Mouse (Mus musculus) hindbrain, postnatal 0 days (tissue): ENCODE results near the gene Hapln3. TPM values are rescaled to one million over a fixed set of nuclear protein-coding genes. Genes with fewer than 3 reads are reported as not detected.
A peak's percentile ranks its signal among the peaks of the same experiment; 100 is the strongest.

ENCODE experiments used
- ATAC-seq: fragments of 200-750 bp; cut with Nextera tagmentation; 2 replicates; pipeline ENCODE4 v1.8.0; 2017; ENCODE audit warnings: mild to moderate bottlenecking, moderate TSS enrichment, moderate library complexity
- DNase-seq: peaks from one replicate; pipeline ENCODE4 v3.0.0-alpha.2; 2015; ENCODE audit warnings: low spot score
- H3K27ac ChIP-seq: fragments of 300-500 bp; sonication (generic); 2 replicates; pipeline ENCODE4 v1.5.1; 2014; ENCODE audit warnings: mild to moderate bottlenecking
- H3K27me3 ChIP-seq: fragments of 300-500 bp; sonication (generic); 2 replicates; pipeline ENCODE4 v1.6.1; 2014; ENCODE audit warnings: low read length, mixed read lengths; ENCODE audit not compliant: insufficient read depth
- H3K36me3 ChIP-seq: fragments of 300-500 bp; sonication (generic); 2 replicates; pipeline ENCODE4 v1.6.1; 2014; ENCODE audit warnings: low read length, mixed read lengths; ENCODE audit not compliant: insufficient read depth
- H3K4me1 ChIP-seq: fragments of 300-500 bp; sonication (generic); 2 replicates; pipeline ENCODE4 v1.6.1; 2014; ENCODE audit warnings: antibody characterized with exemption, low read length, mixed read lengths; ENCODE audit not compliant: insufficient read depth
- H3K4me2 ChIP-seq: fragments of 300-500 bp; sonication (generic); 2 replicates; pipeline ENCODE4 v1.6.1; 2014; ENCODE audit warnings: low read depth, mild to moderate bottlenecking, low read length, moderate library complexity, mixed read lengths
- H3K4me3 ChIP-seq: fragments of 300-500 bp; sonication (generic); 2 replicates; pipeline ENCODE4 v1.5.1; 2014; ENCODE audit warnings: low read length
- H3K9ac ChIP-seq: fragments of 300-500 bp; sonication (generic); replicated peaks from 2 replicates; pipeline ENCODE4 v1.6.1; 2014; ENCODE audit warnings: mild to moderate bottlenecking, low read length, moderate library complexity, mixed read lengths
- H3K9me3 ChIP-seq: fragments of 300-500 bp; sonication (generic); 2 replicates; pipeline ENCODE4 v1.6.1; 2016; ENCODE audit warnings: low read length, mixed read lengths
- CTCF ChIP-seq: IDR thresholded peaks from 2 replicates; pipeline ENCODE4 v1.5.1; 2016; ENCODE audit warnings: antibody characterized with exemption, control low read depth, low read depth
- WGBS: fragments of 180-500 bp; shearing (Covaris S2); extraction: QIAGEN DNeasy Blood & Tissue Kit; methylation state at CpG from one replicate; pipeline ENCODE4 v1.1.7; 2014; 5-methylcytosine and 5-hydroxymethylcytosine counted together
- polyA plus RNA-seq: library from polyadenylated mRNA; unstranded; fragments of >200 nt; fragmentation: Nextera tagmentation; extraction: Ambion mirVana; gene quantifications from 2 replicates; pipeline ENCODE4 v1.2.1, GENCODE M21; 2015
- total RNA-seq: library from RNA; depleted of rRNA; stranded (reverse); fragments of >200 nt; gene quantifications from 2 replicates; pipeline ENCODE4 v1.2.3, GENCODE M21; 2014; rRNA removed

The Hapln3 gene
- total and polyA plus RNA-seq, 2 experiments from 2014 or later, result 2.2 to 10.0 TPM

GRCm38 (mm10) chr7:79080572-79081399 lies 50.0 kb downstream of the Hapln3 start:
- Histone ChIP-seq H3K27ac (no peak overlapping the region), H3K4me2 (no peak overlapping the region), H3K36me3 (no peaks in the 10 kb centered on the region), H3K4me1 (no peaks in the 10 kb centered on the region), H3K27me3 (no peaks in the 10 kb centered on the region), H3K9ac (no peak overlapping the region), H3K9me3 (no peaks in the 10 kb centered on the region), H3K4me3 (no peak overlapping the region)
- TF ChIP-seq CTCF, result peak; percentile 92
- DNase-seq (peak; percentile 88), ATAC-seq (peak; percentile 87)
- 20% methylated on average over 7 of the region's 7 CpGs for WGBS

DNA sequence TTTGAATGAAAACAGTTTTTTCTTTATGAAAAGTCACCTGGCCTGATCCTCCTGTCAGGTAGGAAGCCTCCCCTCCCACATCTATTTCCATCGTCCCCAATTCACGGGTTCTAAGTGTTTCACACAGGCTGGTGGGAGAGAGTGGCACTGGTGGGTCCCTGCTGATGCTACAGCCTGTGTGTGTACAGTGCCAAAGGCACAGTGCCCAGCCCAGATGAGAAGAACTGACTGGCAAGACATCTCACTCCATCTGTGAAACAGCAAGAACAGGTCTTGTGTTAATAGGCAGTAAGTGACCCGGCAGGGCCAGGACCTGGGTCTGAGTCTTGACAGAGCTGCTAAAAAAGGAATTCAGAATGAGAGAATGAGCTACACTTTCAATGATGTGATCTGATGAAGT lies 51.6 kb downstream of the Hapln3 start:
- no peaks in the 10 kb centered on the region for H3K9me3 ChIP-seq
- H3K4me2 ChIP-seq, result no peak overlapping the region
- no peaks in the 10 kb centered on the region for H3K27me3 ChIP-seq
- H3K36me3 ChIP-seq, result no peaks in the 10 kb centered on the region
- WGBS, result 40% methylated on average over 3 of the region's 3 CpGs
- no peak overlapping the region for H3K4me3 ChIP-seq
- ATAC-seq (0 out of 2 replicates have a peak, but pooled peaks have one; percentile 15), DNase-seq (peak; percentile 53)
- H3K9ac ChIP-seq, result no peak overlapping the region
- no peak overlapping the region for H3K27ac ChIP-seq
- no peak for TF ChIP-seq CTCF
- H3K4me1 ChIP-seq, result no peaks in the 10 kb centered on the region

DNA sequence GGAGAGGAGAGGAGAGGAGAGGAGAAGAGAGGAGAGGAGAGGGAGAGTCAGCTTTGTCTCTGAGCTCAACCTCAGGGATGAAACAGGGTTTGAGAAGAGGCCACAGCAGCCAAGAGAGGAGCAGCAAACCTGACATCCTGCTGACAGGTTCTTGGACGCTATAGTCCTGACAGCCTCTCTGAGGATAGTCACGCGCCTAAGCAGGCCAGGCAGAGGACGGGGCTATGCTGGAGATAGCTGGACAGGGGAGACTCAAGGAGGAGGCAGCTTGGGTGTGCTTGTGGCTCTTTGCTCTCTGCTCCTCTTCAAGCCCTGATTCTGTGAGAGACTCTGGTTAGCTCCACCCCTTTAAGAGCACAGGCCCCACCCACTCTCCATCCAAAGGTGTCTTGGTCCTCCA lies 62.6 kb downstream of the Hapln3 start:
- Histone ChIP-seq H3K9ac (no peak overlapping the region), H3K9me3 (no peaks in the 10 kb centered on the region), H3K27me3 (no peaks in the 10 kb centered on the region), H3K4me1 (no peaks in the 10 kb centered on the region), H3K4me3 (no peak overlapping the region), H3K27ac (no peak overlapping the region), H3K4me2 (no peak overlapping the region), H3K36me3 (no peaks in the 10 kb centered on the region)
- no peak for TF ChIP-seq CTCF
- no peak for DNase-seq
- WGBS, result 66% methylated on average over 4 of the region's 4 CpGs
- peak; percentile 10; the same call in 1 of the 2 replicates for ATAC-seq

DNA sequence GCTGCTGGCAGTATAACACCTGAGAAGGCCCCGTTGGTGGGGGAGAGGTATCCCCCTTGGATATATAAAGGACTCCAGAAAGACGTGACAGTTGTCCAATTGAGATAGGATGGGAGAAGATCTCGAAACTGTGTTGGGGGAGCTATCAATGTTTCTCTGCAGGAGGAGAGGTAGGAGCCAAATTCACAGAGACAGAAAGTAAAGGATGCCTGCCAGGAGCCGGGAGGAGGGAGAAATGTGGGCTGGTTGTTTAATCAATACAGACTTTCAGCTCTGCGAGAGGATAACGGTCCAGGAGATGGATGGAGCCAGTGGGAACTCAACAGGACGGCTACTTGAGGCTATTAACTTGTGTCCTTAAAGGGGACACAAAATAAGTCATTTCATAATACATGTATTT lies 63.4 kb downstream of the Hapln3 start:
- Histone ChIP-seq H3K36me3 (no peaks in the 10 kb centered on the region), H3K4me3 (no peak overlapping the region), H3K27me3 (no peaks in the 10 kb centered on the region), H3K4me2 (no peak overlapping the region), H3K9me3 (no peaks in the 10 kb centered on the region), H3K4me1 (no peaks in the 10 kb centered on the region), H3K9ac (no peak overlapping the region), H3K27ac (no peak overlapping the region)
- ATAC-seq (no peak), DNase-seq (no peak)
- TF ChIP-seq CTCF, result no peak
- 40% methylated on average over 7 of the region's 7 CpGs for WGBS

Other genes starting within 250 kb of the Hapln3 start
- 36.6 and 43.0 TPM in 2 replicates for gene Aen, start 235.2 kb downstream of the Hapln3 start, total RNA-seq
- gene Aen, start 235.2 kb downstream of the Hapln3 start, polyA plus RNA-seq, result 49.3 and 54.4 TPM in 2 replicates
- gene Isg20, start 217.6 kb downstream of the Hapln3 start, total RNA-seq, result 2.0 and 4.1 TPM in 2 replicates
- 0.76 and 1.3 TPM in 2 replicates for gene Isg20, start 217.6 kb downstream of the Hapln3 start, polyA plus RNA-seq
- gene Acan, start 77.5 kb downstream of the Hapln3 start, total RNA-seq, result 3.2 and 3.8 TPM in 2 replicates
- 0.42 and 0.51 TPM in 2 replicates for gene Acan, start 77.5 kb downstream of the Hapln3 start, polyA plus RNA-seq
- 306 and 331 TPM in 2 replicates for gene Mfge8, start 18.0 kb upstream of the Hapln3 start, total RNA-seq
- gene Mfge8, start 18.0 kb upstream of the Hapln3 start, polyA plus RNA-seq, result 306 and 345 TPM in 2 replicates
- gene Abhd2, start 142.2 kb upstream of the Hapln3 start, total RNA-seq, result 92.3 and 100 TPM in 2 replicates
- 23.7 and 23.9 TPM in 2 replicates for gene Abhd2, start 142.2 kb upstream of the Hapln3 start, polyA plus RNA-seq